Mouse (Mus musculus): ENCODE measurements at regions not wholly inside any gene's neighbourhood (a gene's known extent, or its start where the extent isn't known, plus 50 kb on each side); places are given as distances from the start of the nearest gene placed in this dataset.

DNA sequence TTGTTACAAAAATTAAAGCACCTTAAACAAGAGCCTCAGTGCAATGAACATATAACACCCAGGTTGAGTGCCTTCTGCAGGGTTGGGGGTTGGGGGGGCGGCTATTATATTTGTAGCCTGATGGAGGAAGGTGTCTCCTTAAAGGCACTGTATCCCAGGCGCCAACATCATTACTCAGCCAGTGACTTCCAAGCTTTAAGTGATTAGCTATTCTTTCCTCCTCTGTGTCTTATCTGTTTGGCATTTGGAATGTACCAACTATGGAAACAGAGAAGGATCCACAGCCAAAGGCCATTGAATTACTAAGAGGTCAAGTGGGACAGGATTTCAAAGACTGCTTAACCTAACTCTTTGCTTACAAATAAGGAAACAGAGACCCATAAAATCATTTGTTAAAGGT is 373.9 kb upstream of the Cd180 start:
- no peak for TF ChIP-seq POLR2A (IDR thresholded peaks at IDR 0.05; ENCODE audit: control insufficient read depth, extremely low read depth, insufficient read depth, low read length, poor library complexity)
- no peak for TF ChIP-seq CTCF (IDR thresholded peaks at IDR 0.05; ENCODE audit: borderline replicate concordance, control insufficient read depth, extremely low read depth, insufficient read depth, low read length, poor library complexity)
- Histone ChIP-seq H3K4me3 (ENCODE audit: control insufficient read depth, insufficient read depth, low read length) (no peak overlapping the region), H3K27me3 (ENCODE audit: control insufficient read depth, insufficient read depth, low read length) (no peaks in the 10 kb centered on the region), H3K4me1 (replicated peaks; ENCODE audit: control insufficient read depth, insufficient read depth, low read length) (no peaks in the 10 kb centered on the region), H3K27ac (ENCODE audit: control insufficient read depth, insufficient read depth, low read length) (no peak overlapping the region), H3K36me3 (ENCODE audit: control insufficient read depth, insufficient read depth, low read length) (no peaks in the 10 kb centered on the region)
- DNase-seq = no peak
- 97% methylated on average over 2 of the region's 2 CpGs for WGBS

DNA sequence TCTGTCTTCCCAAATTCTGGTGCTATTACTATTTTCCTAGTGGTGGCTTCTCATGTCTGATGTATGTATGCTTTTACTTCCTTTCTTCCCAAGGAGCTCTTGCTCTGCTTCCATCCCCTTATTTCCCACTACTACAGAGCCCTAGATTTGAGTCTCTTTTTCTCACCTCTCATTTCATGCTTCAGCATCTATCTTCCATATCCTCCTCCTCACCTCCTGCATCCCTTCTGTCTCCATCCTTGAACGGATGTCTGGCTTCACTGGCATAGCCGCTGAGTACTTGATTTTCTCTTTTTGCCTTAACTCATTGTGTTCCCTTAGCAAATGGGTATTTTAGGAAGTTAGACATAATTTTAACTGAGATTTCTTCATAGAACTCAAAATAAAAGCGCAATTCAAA is 369.5 kb upstream of the Cd180 start:
- Histone ChIP-seq H3K4me3 (ENCODE audit: control insufficient read depth, insufficient read depth, low read length) (no peak overlapping the region), H3K27ac (ENCODE audit: control insufficient read depth, insufficient read depth, low read length) (no peak overlapping the region), H3K27me3 (ENCODE audit: control insufficient read depth, insufficient read depth, low read length) (no peaks in the 10 kb centered on the region), H3K4me1 (replicated peaks; ENCODE audit: control insufficient read depth, insufficient read depth, low read length) (no peaks in the 10 kb centered on the region), H3K36me3 (ENCODE audit: control insufficient read depth, insufficient read depth, low read length) (no peaks in the 10 kb centered on the region)
- WGBS = 95% methylated on average over 3 of the region's 3 CpGs
- DNase-seq = no peak
- TF ChIP-seq POLR2A (IDR thresholded peaks at IDR 0.05; ENCODE audit: control insufficient read depth, extremely low read depth, insufficient read depth, low read length, poor library complexity) (no peak), CTCF (IDR thresholded peaks at IDR 0.05; ENCODE audit: borderline replicate concordance, control insufficient read depth, extremely low read depth, insufficient read depth, low read length, poor library complexity) (no peak)

DNA sequence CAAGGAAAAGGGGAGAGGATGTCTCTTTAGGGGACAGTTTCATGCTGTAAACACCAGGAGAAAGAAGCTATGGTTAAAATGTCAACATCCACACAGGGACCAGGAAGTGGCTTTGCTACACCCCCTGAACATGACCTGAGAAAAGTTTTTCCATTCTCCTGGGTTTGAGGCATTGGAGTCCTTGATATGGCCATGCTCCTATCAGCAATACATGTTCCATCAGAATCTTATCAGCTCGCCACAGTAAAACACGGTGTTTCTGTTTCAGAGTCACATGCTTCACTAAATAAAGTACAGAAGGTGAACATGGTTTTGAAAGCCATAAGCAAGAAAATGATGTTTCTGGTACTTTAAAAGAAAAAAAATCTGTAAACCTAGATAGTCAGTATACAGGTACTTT is 367.4 kb upstream of the Cd180 start:
- Histone ChIP-seq H3K36me3 (ENCODE audit: control insufficient read depth, insufficient read depth, low read length) (no peaks in the 10 kb centered on the region), H3K27me3 (ENCODE audit: control insufficient read depth, insufficient read depth, low read length) (no peaks in the 10 kb centered on the region), H3K4me1 (replicated peaks; ENCODE audit: control insufficient read depth, insufficient read depth, low read length) (no peaks in the 10 kb centered on the region), H3K4me3 (ENCODE audit: control insufficient read depth, insufficient read depth, low read length) (no peak overlapping the region), H3K27ac (ENCODE audit: control insufficient read depth, insufficient read depth, low read length) (no peak overlapping the region)
- WGBS = 86% methylated on average over 2 of the region's 2 CpGs
- DNase-seq = no peak
- TF ChIP-seq POLR2A (IDR thresholded peaks at IDR 0.05; ENCODE audit: control insufficient read depth, extremely low read depth, insufficient read depth, low read length, poor library complexity) (no peak), CTCF (IDR thresholded peaks at IDR 0.05; ENCODE audit: borderline replicate concordance, control insufficient read depth, extremely low read depth, insufficient read depth, low read length, poor library complexity) (no peak)

DNA sequence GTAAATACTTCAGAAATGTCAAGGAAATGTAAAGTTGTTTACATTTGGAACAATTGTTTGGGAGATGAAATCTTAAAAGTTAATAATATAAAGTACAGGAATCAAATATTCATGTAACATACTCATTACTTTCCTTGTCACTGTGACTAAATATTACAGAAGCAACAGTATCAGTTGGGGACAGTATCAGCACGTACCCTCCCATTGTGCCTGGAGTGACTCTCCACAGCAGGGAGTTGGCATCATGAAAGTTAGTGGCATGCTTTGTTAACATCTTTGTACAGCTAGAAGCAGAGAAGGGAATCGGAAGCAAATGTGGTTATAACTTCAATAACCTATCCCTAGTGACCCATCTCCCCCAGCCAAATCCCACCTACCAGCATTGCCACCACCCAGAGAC is 366.8 kb upstream of the Cd180 start:
- TF ChIP-seq POLR2A (IDR thresholded peaks at IDR 0.05; ENCODE audit: control insufficient read depth, extremely low read depth, insufficient read depth, low read length, poor library complexity) = no peak
- TF ChIP-seq CTCF (IDR thresholded peaks at IDR 0.05; ENCODE audit: borderline replicate concordance, control insufficient read depth, extremely low read depth, insufficient read depth, low read length, poor library complexity) = no peak
- DNase-seq = no peak
- Histone ChIP-seq H3K36me3 (ENCODE audit: control insufficient read depth, insufficient read depth, low read length) (no peaks in the 10 kb centered on the region), H3K4me3 (ENCODE audit: control insufficient read depth, insufficient read depth, low read length) (no peak overlapping the region), H3K27me3 (ENCODE audit: control insufficient read depth, insufficient read depth, low read length) (no peaks in the 10 kb centered on the region), H3K4me1 (replicated peaks; ENCODE audit: control insufficient read depth, insufficient read depth, low read length) (no peaks in the 10 kb centered on the region), H3K27ac (ENCODE audit: control insufficient read depth, insufficient read depth, low read length) (no peak overlapping the region)
- 96% methylated on average over 2 of the region's 2 CpGs for WGBS

DNA sequence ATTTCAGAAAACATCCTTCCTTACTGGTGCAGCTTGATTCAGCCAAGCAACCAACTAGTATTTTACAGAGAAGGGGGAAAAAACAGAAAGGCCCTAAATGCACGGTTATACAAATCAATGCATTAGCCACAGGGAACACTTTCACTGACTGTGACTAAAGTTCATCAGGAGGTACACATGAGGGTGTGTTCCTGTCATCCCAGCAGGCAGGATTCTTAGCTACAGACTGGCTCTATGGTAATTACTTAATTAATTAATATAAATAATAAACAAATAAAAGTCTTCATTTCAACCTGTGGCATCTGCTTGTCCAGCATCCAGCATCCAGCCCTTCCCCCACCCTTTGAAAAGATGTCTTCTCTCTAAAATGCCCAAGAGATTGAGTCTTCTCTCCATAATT is 359.7 kb upstream of the Cd180 start:
- Histone ChIP-seq H3K4me3 (ENCODE audit: control insufficient read depth, insufficient read depth, low read length) (no peak overlapping the region), H3K36me3 (ENCODE audit: control insufficient read depth, insufficient read depth, low read length) (no peaks in the 10 kb centered on the region), H3K4me1 (replicated peaks; ENCODE audit: control insufficient read depth, insufficient read depth, low read length) (no peaks in the 10 kb centered on the region), H3K27me3 (ENCODE audit: control insufficient read depth, insufficient read depth, low read length) (no peaks in the 10 kb centered on the region), H3K27ac (ENCODE audit: control insufficient read depth, insufficient read depth, low read length) (no peak overlapping the region)
- 86% methylated on average over 1 of the region's 1 CpGs for WGBS
- no peak for DNase-seq
- TF ChIP-seq POLR2A (IDR thresholded peaks at IDR 0.05; ENCODE audit: control insufficient read depth, extremely low read depth, insufficient read depth, low read length, poor library complexity) = no peak
- no peak for TF ChIP-seq CTCF (IDR thresholded peaks at IDR 0.05; ENCODE audit: borderline replicate concordance, control insufficient read depth, extremely low read depth, insufficient read depth, low read length, poor library complexity)

DNA sequence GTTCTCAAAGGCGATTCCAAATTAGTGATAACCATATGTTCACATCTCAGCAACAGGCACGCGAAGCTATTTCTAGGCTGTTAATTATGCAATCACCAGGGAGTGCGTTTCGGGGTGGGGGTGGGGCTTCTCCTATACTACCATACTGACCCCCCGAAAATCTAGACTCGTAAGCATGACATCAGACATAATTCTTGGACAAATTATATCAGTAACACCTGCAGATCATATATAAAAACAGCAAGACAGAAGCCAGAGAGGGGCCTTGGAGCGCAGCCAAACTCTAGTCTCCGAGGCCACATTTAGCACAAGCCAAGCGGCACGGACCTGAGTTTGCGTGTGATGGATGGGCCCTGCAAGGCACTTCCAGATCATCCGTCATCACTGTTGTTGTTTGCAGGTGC is 359.2 kb upstream of the Cd180 start:
- 41% methylated on average over 13 of the region's 13 CpGs for WGBS
- Histone ChIP-seq H3K27ac (ENCODE audit: control insufficient read depth, insufficient read depth, low read length) (no peak overlapping the region), H3K36me3 (ENCODE audit: control insufficient read depth, insufficient read depth, low read length) (no peaks in the 10 kb centered on the region), H3K4me3 (ENCODE audit: control insufficient read depth, insufficient read depth, low read length) (no peak overlapping the region), H3K4me1 (replicated peaks; ENCODE audit: control insufficient read depth, insufficient read depth, low read length) (no peaks in the 10 kb centered on the region), H3K27me3 (ENCODE audit: control insufficient read depth, insufficient read depth, low read length) (no peaks in the 10 kb centered on the region)
- no peak for TF ChIP-seq CTCF (IDR thresholded peaks at IDR 0.05; ENCODE audit: borderline replicate concordance, control insufficient read depth, extremely low read depth, insufficient read depth, low read length, poor library complexity)
- no peak for TF ChIP-seq POLR2A (IDR thresholded peaks at IDR 0.05; ENCODE audit: control insufficient read depth, extremely low read depth, insufficient read depth, low read length, poor library complexity)
- no peak for DNase-seq

DNA sequence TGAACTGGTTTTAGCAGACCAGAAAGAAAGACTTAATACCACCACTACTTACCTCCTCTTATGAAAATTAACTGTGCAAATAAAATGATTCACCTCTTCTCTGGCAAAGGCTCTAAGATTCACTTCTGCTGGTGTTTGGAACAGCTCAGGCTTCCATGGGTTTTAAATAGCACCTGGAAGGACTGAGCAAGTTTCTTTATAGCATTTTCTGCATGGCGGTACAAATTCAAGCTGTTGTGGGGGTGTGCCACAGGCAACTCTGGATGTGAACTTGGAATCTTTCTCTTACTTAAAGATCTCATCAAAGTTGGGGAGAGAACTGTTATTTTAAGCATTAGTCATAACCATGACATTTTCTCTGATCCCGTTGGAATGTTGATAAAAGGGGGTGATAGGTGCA is 350.1 kb upstream of the Cd180 start:
- 95% methylated on average over 2 of the region's 2 CpGs for WGBS
- H3K4me1 ChIP-seq (replicated peaks; ENCODE audit: control insufficient read depth, insufficient read depth, low read length) = no peaks in the 10 kb centered on the region
- no peak overlapping the region for H3K27ac ChIP-seq (ENCODE audit: control insufficient read depth, insufficient read depth, low read length)
- TF ChIP-seq CTCF (IDR thresholded peaks at IDR 0.05; ENCODE audit: borderline replicate concordance, control insufficient read depth, extremely low read depth, insufficient read depth, low read length, poor library complexity) = no peak
- no peaks in the 10 kb centered on the region for H3K27me3 ChIP-seq (ENCODE audit: control insufficient read depth, insufficient read depth, low read length)
- DNase-seq = no peak
- no peak overlapping the region for H3K4me3 ChIP-seq (ENCODE audit: control insufficient read depth, insufficient read depth, low read length)
- H3K36me3 ChIP-seq (ENCODE audit: control insufficient read depth, insufficient read depth, low read length) = no peaks in the 10 kb centered on the region
